Mouse (Mus musculus) bone marrow, adult 2 months (tissue): ENCODE measurements around the gene Naip1.

Experiments
- CTCF ChIP-seq: fragments of 200-500 bp; IDR thresholded peaks from 2 replicates; pipeline ENCODE4 v1.5.1; 2011; ENCODE audit warnings: low read length, control low read depth; ENCODE audit not compliant: control insufficient read depth, insufficient read depth
- POLR2A ChIP-seq: fragments of 200-500 bp; IDR thresholded peaks from 2 replicates; pipeline ENCODE4 v1.6.1; 2011; ENCODE audit warnings: low read depth, mild to moderate bottlenecking, control low read depth, low read length, borderline replicate concordance; ENCODE audit not compliant: control insufficient read depth

- TF ChIP-seq CTCF: no peak
- no peak for TF ChIP-seq POLR2A
These were observed 44.4 kb downstream of the Naip1 start for GRCm38 (mm10) chr13:100408242-100408641.
